Mouse (Mus musculus) forebrain, embryonic 10.5 days (tissue): Measurements from ENCODE around the gene Asic2. TPM values are rescaled to one million over a fixed set of nuclear protein-coding genes. Genes with fewer than 3 reads are reported as not detected.

Source experiments
- DNase-seq: peaks from one replicate; pipeline ENCODE4 v3.0.0-alpha.2; 2017; ENCODE audit warnings: low spot score; ENCODE audit errors: extremely low spot score
- H3K27ac ChIP-seq: fragments of 300-500 bp; sonication (generic); 2 replicates; pipeline ENCODE4 v1.5.1; 2016; ENCODE audit warnings: mild to moderate bottlenecking
- H3K27me3 ChIP-seq: fragments of 300-500 bp; sonication (generic); 2 replicates; pipeline ENCODE4 v1.6.1; 2016; ENCODE audit warnings: mild to moderate bottlenecking; ENCODE audit not compliant: poor library complexity, severe bottlenecking
- H3K36me3 ChIP-seq: fragments of 300-500 bp; sonication (generic); replicated peaks from 2 replicates; pipeline ENCODE4 v1.6.1; 2016; ENCODE audit warnings: mild to moderate bottlenecking, moderate library complexity
- H3K4me1 ChIP-seq: fragments of 300-500 bp; sonication (generic); 2 replicates; pipeline ENCODE4 v1.6.1; 2016
- H3K4me3 ChIP-seq: fragments of 300-500 bp; sonication (generic); 2 replicates; pipeline ENCODE4 v1.5.1; 2016; ENCODE audit warnings: mild to moderate bottlenecking, moderate library complexity
- H3K9me3 ChIP-seq: fragments of 300-500 bp; sonication (generic); 2 replicates; pipeline ENCODE4 v1.6.1; 2016; ENCODE audit warnings: mild to moderate bottlenecking, moderate library complexity
- WGBS: fragments of 180-500 bp; shearing (Covaris S2); methylation state at CpG from one replicate; pipeline ENCODE4 v1.1.7; 2016; 5-methylcytosine and 5-hydroxymethylcytosine counted together
- polyA plus RNA-seq: library from polyadenylated mRNA; unstranded; fragments of >200 nt; fragmentation: Nextera tagmentation; extraction: Ambion mirVana; gene quantifications from 2 replicates; pipeline ENCODE4 v1.2.1, GENCODE M21; 2016

Gene Asic2
- polyA plus RNA-seq, 1 experiment from 2014 or later = 0.51 TPM

- Histone ChIP-seq H3K4me3 (no peak overlapping the region), H3K27ac (no peak overlapping the region), H3K9me3 (peaks cover 8% of the 10 kb centered on the region; the same call in 1 of the 2 replicates), H3K27me3 (no peaks in the 10 kb centered on the region), H3K36me3 (no peaks in the 10 kb centered on the region), H3K4me1 (no peaks in the 10 kb centered on the region)
- no peak for DNase-seq
- WGBS = 95% methylated on average over 5 of the region's 5 CpGs
Observed at GRCm38 (mm10) chr11:81750876-81751275, 217.4 kb downstream of the Asic2 start.

GRCm38 (mm10) chr11:81750016-81750415 lies 218.2 kb downstream of the Asic2 start:
- H3K27ac ChIP-seq = no peak overlapping the region
- H3K4me3 ChIP-seq = no peak overlapping the region
- peaks cover 7% of the 10 kb centered on the region; the same call in 1 of the 2 replicates for H3K9me3 ChIP-seq
- no peaks in the 10 kb centered on the region for H3K27me3 ChIP-seq
- DNase-seq = no peak
- no peaks in the 10 kb centered on the region for H3K4me1 ChIP-seq
- no peaks in the 10 kb centered on the region for H3K36me3 ChIP-seq
- 83% methylated on average over 1 of the region's 1 CpGs for WGBS

GRCm38 (mm10) chr11:81738995-81739394 lies 229.3 kb downstream of the Asic2 start:
- DNase-seq = no peak
- Histone ChIP-seq H3K27me3 (no peaks in the 10 kb centered on the region), H3K36me3 (no peaks in the 10 kb centered on the region), H3K27ac (no peak overlapping the region), H3K4me3 (no peak overlapping the region), H3K9me3 (no peaks in the 10 kb centered on the region), H3K4me1 (no peaks in the 10 kb centered on the region)
- WGBS = 81% methylated on average over 3 of the region's 3 CpGs

GRCm38 (mm10) chr11:81737777-81738176 lies 230.5 kb downstream of the Asic2 start:
- Histone ChIP-seq H3K9me3 (no peaks in the 10 kb centered on the region), H3K36me3 (no peaks in the 10 kb centered on the region), H3K27me3 (no peaks in the 10 kb centered on the region), H3K4me3 (no peak overlapping the region), H3K4me1 (no peaks in the 10 kb centered on the region), H3K27ac (no peak overlapping the region)
- no peak for DNase-seq
- WGBS = 80% methylated on average over 3 of the region's 3 CpGs

GRCm38 (mm10) chr11:81722071-81722470 lies 246.2 kb downstream of the Asic2 start:
- Histone ChIP-seq H3K4me3 (no peak overlapping the region), H3K27me3 (no peaks in the 10 kb centered on the region; the same call in 1 of the 2 replicates), H3K27ac (no peak overlapping the region), H3K9me3 (no peaks in the 10 kb centered on the region), H3K36me3 (no peaks in the 10 kb centered on the region), H3K4me1 (no peaks in the 10 kb centered on the region)
- WGBS = 84% methylated on average over 2 of the region's 2 CpGs
- DNase-seq = no peak

- no peak overlapping the region for H3K27ac ChIP-seq
- H3K36me3 ChIP-seq = no peaks in the 10 kb centered on the region
- H3K4me1 ChIP-seq = peaks cover 19% of the 10 kb centered on the region
- no peak overlapping the region for H3K4me3 ChIP-seq
- H3K9me3 ChIP-seq = no peaks in the 10 kb centered on the region
- no peaks in the 10 kb centered on the region for H3K27me3 ChIP-seq
- DNase-seq = no peak
- 52% methylated on average over 4 of the region's 4 CpGs for WGBS
Observed at GRCm38 (mm10) chr11:81714801-81715200, 253.5 kb downstream of the Asic2 start.

GRCm38 (mm10) chr11:81706996-81707395 lies 261.3 kb downstream of the Asic2 start:
- Histone ChIP-seq H3K9me3 (no peaks in the 10 kb centered on the region), H3K27ac (no peak overlapping the region), H3K4me3 (no peak overlapping the region), H3K36me3 (no peaks in the 10 kb centered on the region), H3K4me1 (peaks cover 7% of the 10 kb centered on the region), H3K27me3 (no peaks in the 10 kb centered on the region)
- WGBS = 81% methylated on average over 5 of the region's 5 CpGs
- DNase-seq = no peak

- WGBS = 84% methylated on average over 1 of the region's 1 CpGs
- H3K27ac ChIP-seq = no peak overlapping the region
- H3K4me1 ChIP-seq = peaks cover 17% of the 10 kb centered on the region
- no peak for DNase-seq
- H3K36me3 ChIP-seq = no peaks in the 10 kb centered on the region
- no peak overlapping the region for H3K4me3 ChIP-seq
- no peaks in the 10 kb centered on the region for H3K9me3 ChIP-seq
- no peaks in the 10 kb centered on the region for H3K27me3 ChIP-seq
Observed at GRCm38 (mm10) chr11:81698008-81698407, 270.2 kb downstream of the Asic2 start.

- H3K4me3 ChIP-seq = no peak overlapping the region
- WGBS = 83% methylated on average over 2 of the region's 2 CpGs
- no peak for DNase-seq
Observed at GRCm38 (mm10) chr11:81695501-81695900, 272.8 kb downstream of the Asic2 start.

GRCm38 (mm10) chr11:81680511-81680910 lies 287.7 kb downstream of the Asic2 start:
- H3K36me3 ChIP-seq = no peaks in the 10 kb centered on the region
- WGBS = 75% methylated on average over 2 of the region's 2 CpGs
- no peaks in the 10 kb centered on the region; the same call in 1 of the 2 replicates for H3K4me1 ChIP-seq

More at GRCm38 (mm10) chr11:81695501-81695900, 272.8 kb downstream of the Asic2 start:
- no peaks in the 10 kb centered on the region for H3K27me3 ChIP-seq
- no peaks in the 10 kb centered on the region for H3K9me3 ChIP-seq
- peaks cover 8% of the 10 kb centered on the region for H3K4me1 ChIP-seq
- H3K36me3 ChIP-seq = no peaks in the 10 kb centered on the region
- no peak overlapping the region for H3K27ac ChIP-seq

GRCm38 (mm10) chr11:81671724-81672123 lies 296.5 kb downstream of the Asic2 start:
- Histone ChIP-seq H3K27me3 (no peaks in the 10 kb centered on the region), H3K27ac (no peak overlapping the region), H3K4me1 (no peaks in the 10 kb centered on the region), H3K36me3 (no peaks in the 10 kb centered on the region), H3K4me3 (no peak overlapping the region), H3K9me3 (no peaks in the 10 kb centered on the region)
- DNase-seq = no peak

More at GRCm38 (mm10) chr11:81680511-81680910, 287.7 kb downstream of the Asic2 start:
- Histone ChIP-seq H3K9me3 (no peaks in the 10 kb centered on the region), H3K4me3 (no peak overlapping the region), H3K27ac (no peak overlapping the region), H3K27me3 (no peaks in the 10 kb centered on the region)
- DNase-seq = no peak

- Histone ChIP-seq H3K9me3 (no peaks in the 10 kb centered on the region), H3K36me3 (no peaks in the 10 kb centered on the region), H3K4me3 (no peak overlapping the region), H3K27me3 (no peaks in the 10 kb centered on the region), H3K4me1 (no peaks in the 10 kb centered on the region), H3K27ac (no peak overlapping the region)
- 79% methylated on average over 3 of the region's 3 CpGs for WGBS
- no peak for DNase-seq
Observed at GRCm38 (mm10) chr11:81670436-81670835, 297.8 kb downstream of the Asic2 start.

- WGBS = 98% methylated on average over 1 of the region's 1 CpGs
- no peaks in the 10 kb centered on the region for H3K9me3 ChIP-seq
- H3K36me3 ChIP-seq = no peaks in the 10 kb centered on the region
- H3K4me3 ChIP-seq = no peak overlapping the region
- H3K27ac ChIP-seq = no peak overlapping the region
- H3K4me1 ChIP-seq = peaks cover 26% of the 10 kb centered on the region
- no peaks in the 10 kb centered on the region for H3K27me3 ChIP-seq
- DNase-seq = no peak
Observed at GRCm38 (mm10) chr11:81658850-81659249, 309.4 kb downstream of the Asic2 start.

- WGBS = 46% methylated on average over 2 of the region's 2 CpGs
- Histone ChIP-seq H3K27ac (no peak overlapping the region), H3K27me3 (no peaks in the 10 kb centered on the region), H3K9me3 (no peaks in the 10 kb centered on the region), H3K4me3 (no peak overlapping the region), H3K36me3 (no peaks in the 10 kb centered on the region), H3K4me1 (peaks cover 26% of the 10 kb centered on the region)
- DNase-seq = no peak
Observed at GRCm38 (mm10) chr11:81657121-81657520, 311.1 kb downstream of the Asic2 start.
